Mouse (Mus musculus) cerebellum, postnatal 10 days (tissue): ENCODE data around the gene Orai2.
"Not testable (repeated sequence)": the region's sequence is repeated elsewhere in the genome, so short reads cannot be mapped to it uniquely, and the experiment has no call there.

Experiments
- DNase-seq, 2 experiments: peaks; one replicate each; pipeline ENCODE4 v3.0.0; 2021; ENCODE audit warnings: mixed read lengths in 2 of 2

Gene Orai2

DNA sequence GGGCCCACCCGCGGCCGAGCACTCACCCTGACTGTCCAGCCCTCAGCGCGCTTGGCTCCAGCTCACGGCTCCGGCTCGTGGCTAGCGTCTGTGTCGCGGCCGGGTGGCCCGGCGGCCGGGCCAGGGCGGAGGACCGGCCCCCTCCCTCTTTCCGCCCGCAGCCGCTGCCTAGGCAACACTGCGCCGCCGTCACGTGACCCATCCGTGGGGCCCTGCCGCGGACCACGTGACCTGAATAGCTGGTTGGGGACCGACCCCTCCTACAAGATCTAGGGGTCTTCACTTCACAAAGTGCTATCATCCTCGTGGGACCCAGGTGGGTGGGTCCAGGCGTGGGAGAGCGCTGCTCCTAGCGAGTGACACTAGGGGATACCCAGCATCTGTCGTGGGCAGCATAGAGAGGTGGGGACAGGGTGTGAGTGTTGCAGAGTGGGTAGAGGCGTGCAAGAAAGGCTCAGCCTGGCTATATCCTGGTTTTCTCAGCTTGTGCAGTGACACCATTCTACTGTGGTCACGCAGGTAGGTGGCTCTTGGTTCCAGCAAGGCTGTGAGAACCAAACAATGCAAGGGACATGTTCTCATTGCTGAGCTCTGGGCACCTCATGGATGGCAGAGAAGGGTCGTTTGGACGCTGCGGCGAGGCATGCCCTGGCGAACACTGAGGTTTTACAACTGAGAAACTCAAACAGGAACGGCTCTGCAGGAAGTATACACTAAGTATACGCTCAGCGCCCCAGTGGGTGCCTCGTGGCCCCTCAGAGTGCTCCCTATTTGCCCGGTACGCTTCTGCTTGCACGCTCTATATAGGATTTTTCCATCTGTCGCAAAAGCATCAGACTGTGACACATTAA is at the start of gene Orai2:
Orai2 (minus strand) TSS at position 202 of the 851 bp plus-strand sequence.
- peak; percentile 95 for DNase-seq

DNA sequence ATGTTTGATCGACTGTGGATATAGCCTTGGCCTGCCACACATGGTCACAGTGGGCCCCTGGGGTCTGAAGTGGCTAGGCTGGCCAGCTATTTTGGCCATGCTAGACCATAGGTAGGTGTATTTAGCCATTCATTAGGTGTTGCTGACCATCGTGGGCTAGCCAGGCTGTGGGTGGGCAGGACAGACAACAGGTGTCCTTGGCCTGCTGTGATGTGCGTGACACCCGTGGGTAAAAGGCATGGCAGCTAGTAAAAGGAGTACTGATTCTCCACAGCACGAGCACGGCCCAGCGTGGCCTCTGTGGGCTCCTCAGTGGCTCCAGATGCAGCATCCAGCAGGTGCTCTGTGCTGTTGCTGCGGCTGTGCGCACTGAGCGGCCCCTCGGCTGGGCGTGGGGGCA is 48.1 kb upstream of the Orai2 start:
- DNase-seq: no peak

DNA sequence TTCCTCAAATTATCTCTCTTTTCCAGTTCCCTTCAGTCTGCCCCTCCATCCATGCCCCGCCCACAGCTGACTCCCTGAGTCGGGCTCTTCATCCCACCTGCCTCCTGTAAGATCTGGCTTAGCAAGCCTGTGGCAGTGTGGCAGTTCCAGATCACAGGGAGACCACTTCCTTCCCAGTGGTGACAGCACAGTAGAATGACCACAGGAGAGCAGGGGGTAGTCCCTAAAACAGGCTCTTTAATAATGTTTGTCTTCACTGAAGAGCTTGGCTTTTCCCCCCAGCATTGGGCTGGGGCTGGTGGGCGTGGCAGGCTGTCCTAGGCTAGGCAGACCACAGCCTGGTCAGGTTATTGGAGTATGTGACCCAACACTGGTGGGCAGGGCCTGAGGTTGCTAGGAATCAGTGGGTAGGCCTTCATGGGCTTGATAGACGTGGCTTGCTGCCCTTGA is 47.4 kb upstream of the Orai2 start:
- DNase-seq: no peak

DNA sequence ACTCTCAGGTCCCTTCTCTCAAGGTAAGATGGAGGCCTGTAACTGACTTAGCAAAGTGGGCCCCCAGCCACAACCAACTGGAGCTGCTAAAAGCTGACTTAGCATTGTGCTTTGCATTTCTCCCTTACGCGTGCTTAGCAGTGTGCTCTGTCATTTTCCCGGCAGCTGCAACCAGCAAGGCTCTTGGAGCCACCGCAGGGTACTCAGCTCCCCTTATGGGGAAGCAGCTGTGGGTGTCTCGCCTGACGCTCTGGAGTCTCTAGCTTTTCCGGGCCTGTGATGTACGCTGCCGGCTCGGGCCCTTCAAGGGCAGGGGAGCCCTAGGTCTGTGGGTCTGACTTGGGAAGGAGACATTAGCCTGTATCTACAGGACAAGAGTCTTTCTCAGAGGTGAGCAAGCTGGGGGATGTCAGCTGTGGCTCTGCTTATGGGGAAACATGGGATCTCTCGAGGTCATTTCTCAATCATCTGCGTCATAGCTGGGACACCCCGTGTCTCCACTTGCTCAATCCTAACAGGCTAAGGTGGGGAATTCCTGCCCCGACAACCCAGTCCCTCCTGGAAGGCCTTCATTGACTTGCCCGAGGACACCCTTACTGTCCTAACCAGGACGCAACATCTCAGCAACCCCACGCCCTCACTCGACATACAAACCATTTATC is 46.6 kb upstream of the Orai2 start:
- no peak for DNase-seq

GRCm38 (mm10) chr5:136215958-136216357 is 45.4 kb upstream of the Orai2 start:
- DNase-seq: peak; percentile 44 to 52

DNA sequence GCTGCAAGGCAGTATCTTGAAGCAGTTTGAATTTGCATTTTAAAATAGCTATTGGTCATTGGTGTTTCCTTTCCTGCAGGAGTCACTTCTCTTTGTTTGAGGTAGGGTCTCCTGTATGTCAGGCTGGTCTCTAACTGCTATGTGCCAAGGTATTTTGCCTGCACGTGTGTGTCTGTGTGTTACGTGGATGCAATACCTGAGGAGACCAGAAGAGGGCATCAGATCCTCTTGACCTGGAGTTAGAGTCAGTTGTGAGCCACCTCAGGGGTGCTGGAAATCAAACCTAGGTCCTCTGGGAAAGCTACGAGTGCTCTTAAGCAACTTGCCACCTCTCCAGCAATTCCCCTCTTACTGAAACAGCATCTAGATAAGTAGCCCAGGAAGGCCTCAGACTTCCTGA is 44.7 kb upstream of the Orai2 start:
- peak in 1 of 2 experiments; percentile 22 for DNase-seq

- DNase-seq: no peak
Observed at GRCm38 (mm10) chr5:136213716-136214115, 43.2 kb upstream of the Orai2 start.

DNA sequence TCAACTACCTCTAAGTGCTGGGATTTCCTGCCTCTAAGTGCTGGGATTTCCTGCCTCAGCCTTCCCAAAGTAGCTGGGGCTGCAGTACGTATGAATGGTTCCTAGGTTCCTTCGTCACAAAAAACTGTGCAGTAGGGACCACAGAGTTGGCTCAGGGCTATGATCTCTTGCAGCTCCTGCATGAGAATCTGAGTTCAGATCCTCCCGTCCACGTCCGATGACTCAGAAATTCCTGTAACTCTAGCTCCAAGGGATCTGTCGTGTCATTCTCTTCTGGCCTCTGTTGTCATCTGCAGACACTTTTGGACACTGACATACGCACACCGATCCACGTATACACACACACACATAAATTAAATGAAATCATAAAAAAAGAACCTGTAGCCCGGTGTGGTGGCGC is 42.2 kb upstream of the Orai2 start:
- DNase-seq: no peak

- not testable (repeated sequence) for DNase-seq
Observed at GRCm38 (mm10) chr5:136211341-136212102, 41.0 kb upstream of the Orai2 start.

- DNase-seq: no peak
Observed at GRCm38 (mm10) chr5:136210549-136210948, 40.0 kb upstream of the Orai2 start.

- DNase-seq: peak; percentile 85 to 91
Observed at GRCm38 (mm10) chr5:136201832-136202231, 31.3 kb upstream of the Orai2 start.

DNA sequence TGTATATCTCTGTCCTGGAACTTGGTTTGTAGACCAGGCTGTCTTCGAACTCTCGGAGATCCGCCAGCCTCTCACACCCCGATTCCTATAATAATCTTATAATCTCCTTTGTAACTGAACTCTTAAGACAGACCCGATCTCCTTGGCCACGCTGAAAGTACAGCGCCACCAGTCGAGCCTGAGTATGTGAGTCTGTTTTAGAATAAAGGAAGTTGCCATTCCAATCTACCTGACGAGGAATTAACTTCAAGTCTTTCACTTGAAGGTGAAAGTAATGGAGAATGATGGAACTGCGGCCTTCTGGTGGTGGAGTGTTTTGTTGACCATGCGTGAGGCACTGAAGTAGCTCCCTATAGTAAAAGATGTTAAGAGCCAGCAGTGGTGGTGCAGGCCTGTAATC is 29.0 kb upstream of the Orai2 start:
- peak in 1 of 2 experiments; percentile 27 for DNase-seq

GRCm38 (mm10) chr5:136198474-136199391 is 28.2 kb upstream of the Orai2 start, which contains the start of gene Prkrip1:
Gene Prkrip1 (minus strand): TSS chr5:136198963.
- peak; percentile 97 for DNase-seq

- no peak for DNase-seq
Observed at GRCm38 (mm10) chr5:136191870-136192269, 21.4 kb upstream of the Orai2 start.

- DNase-seq: peak; percentile 77
Observed at GRCm38 (mm10) chr5:136186723-136187122, 16.2 kb upstream of the Orai2 start.

DNA sequence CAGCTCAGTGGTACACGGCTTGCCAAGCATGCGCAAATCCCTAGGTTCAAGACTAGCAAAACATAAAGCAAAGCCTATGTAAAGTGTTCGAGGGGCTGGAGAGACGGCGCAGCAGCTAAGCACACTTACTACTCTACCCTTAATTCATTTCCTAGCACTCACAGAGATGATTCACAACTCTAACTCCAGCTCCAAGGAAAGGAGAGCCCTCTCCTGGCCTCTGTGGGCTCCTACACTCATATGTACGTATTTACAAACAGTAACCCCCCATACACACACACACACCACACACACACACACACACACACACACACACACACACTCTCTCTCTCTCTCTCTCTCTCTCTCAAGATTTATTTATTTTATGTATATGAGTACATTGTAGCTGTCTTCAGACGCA is 13.3 kb upstream of the Orai2 start:
- DNase-seq: no peak

DNA sequence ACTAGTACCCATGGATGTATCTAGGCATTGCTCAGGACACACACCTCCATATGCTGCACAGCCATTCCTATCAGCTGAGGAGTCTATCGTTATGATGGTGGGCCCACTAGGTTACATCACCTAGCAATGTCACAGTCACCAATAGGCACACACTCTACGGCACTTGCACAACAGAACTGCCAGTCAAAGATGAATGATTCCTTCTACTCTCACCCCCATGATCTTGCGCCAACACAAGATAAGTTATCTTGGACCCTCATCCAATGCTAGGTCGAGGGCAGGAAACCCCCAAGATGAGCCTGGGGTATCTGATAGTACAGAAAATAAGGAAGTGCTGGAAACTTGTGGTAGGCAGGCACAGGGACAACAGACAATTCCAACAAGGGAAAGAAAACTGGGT is 12.3 kb upstream of the Orai2 start:
- DNase-seq: no peak

DNA sequence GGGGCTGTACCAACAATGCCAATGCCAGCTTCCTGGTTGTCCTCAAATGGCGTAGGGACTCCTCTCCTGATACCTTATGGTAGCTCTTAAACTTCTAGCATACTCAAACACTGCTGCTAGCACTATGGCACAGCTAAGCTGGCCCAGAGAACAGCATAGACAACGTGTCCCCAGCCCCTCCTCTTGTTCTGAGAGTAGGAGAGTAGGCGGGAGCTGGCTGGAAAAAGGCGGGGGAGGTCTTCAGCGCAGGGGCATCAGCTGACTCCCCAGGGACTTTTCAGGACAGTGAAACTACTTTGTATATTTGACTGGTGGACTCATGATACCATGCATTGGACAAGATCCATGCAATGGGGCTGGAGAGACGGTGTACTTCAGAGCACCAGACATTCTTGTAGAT is 11.5 kb upstream of the Orai2 start:
- no peak for DNase-seq

GRCm38 (mm10) chr5:136181197-136181596 is 10.7 kb upstream of the Orai2 start:
- DNase-seq: no peak

DNA sequence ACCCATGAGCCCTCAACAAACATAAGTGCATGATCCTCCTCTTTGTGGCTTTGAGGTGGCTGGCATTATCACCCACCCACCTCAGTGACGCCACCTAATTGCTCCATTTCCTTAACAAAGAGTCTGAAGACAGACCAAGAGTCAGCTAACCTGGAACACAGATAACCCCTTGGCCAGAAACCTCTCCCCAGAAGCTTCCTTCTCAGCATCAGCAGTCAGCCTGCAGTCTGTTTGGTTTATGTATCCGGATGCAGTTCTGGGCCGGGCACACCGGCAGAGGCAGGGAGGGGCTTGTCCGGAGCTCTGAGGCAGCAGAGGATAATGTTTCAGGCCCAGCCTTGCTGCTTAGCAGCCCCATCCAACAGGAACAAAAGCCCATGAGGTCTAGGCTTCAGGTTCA is 9.1 kb upstream of the Orai2 start:
- DNase-seq: no peak

GRCm38 (mm10) chr5:136173606-136174463 is 3.3 kb upstream of the Orai2 start:
- DNase-seq: peak; percentile 80 to 88
